Mouse (Mus musculus): Measurements from ENCODE around the gene Foxm1.

Foxm1 gene

GRCm38 (mm10) chr6:128424269-128425019 lies 61.7 kb downstream of the Foxm1 start, which contains the start of gene Itfg2:
TSS of gene Itfg2 (minus strand) at chr6:128424931.
- peak; percentile 97 to 98 for DNase-seq (ENCODE audit: low spot score in 2 of 2)

- no peak for DNase-seq (ENCODE audit: low spot score in 2 of 2)
Observed at GRCm38 (mm10) chr6:128425046-128425445, 62.3 kb downstream of the Foxm1 start.

All from frontal cortex, postnatal 36 days (tissue).